Mouse (Mus musculus) midbrain, postnatal 0 days (tissue): Measurements from ENCODE around the gene Cldn6. TPM values are rescaled to one million over a fixed set of nuclear protein-coding genes. Genes with fewer than 3 reads are reported as not detected.

Experiments
- ATAC-seq: fragments of 200-750 bp; cut with Nextera tagmentation; 2 replicates; pipeline ENCODE4 v1.8.0; 2017; ENCODE audit warnings: moderate number of reproducible peaks, mild to moderate bottlenecking, moderate TSS enrichment, moderate library complexity; ENCODE audit not compliant: low FRiP score
- DNase-seq: peaks from one replicate; pipeline ENCODE4 v3.0.0-alpha.2; 2015; ENCODE audit warnings: low spot score
- H3K27ac ChIP-seq: fragments of 300-500 bp; sonication (generic); 2 replicates; pipeline ENCODE4 v1.5.1; 2014; ENCODE audit warnings: low read depth, mild to moderate bottlenecking, low read length, mixed read lengths
- H3K27me3 ChIP-seq: fragments of 300-500 bp; sonication (generic); 2 replicates; pipeline ENCODE4 v1.6.1; 2014; ENCODE audit warnings: low read length, control low read depth, mixed read lengths; ENCODE audit not compliant: insufficient read depth
- H3K36me3 ChIP-seq: fragments of 300-500 bp; sonication (generic); 2 replicates; pipeline ENCODE4 v1.6.1; 2014; ENCODE audit warnings: low read length, control low read depth, mixed read lengths; ENCODE audit not compliant: insufficient read depth
- H3K4me1 ChIP-seq: fragments of 300-500 bp; sonication (generic); 2 replicates; pipeline ENCODE4 v1.6.1; 2014; ENCODE audit warnings: mild to moderate bottlenecking, control low read depth, antibody characterized with exemption, low read length, mixed read lengths; ENCODE audit not compliant: insufficient read depth
- H3K4me2 ChIP-seq: fragments of 300-500 bp; sonication (generic); 2 replicates; pipeline ENCODE4 v1.6.1; 2014; ENCODE audit warnings: low read depth, mild to moderate bottlenecking, low read length, mixed read lengths; ENCODE audit not compliant: poor library complexity, severe bottlenecking
- H3K4me3 ChIP-seq: fragments of 300-500 bp; sonication (generic); 2 replicates; pipeline ENCODE4 v1.5.1; 2014; ENCODE audit warnings: low read depth, mild to moderate bottlenecking, low read length, moderate library complexity
- H3K9ac ChIP-seq: fragments of 300-500 bp; sonication (generic); replicated peaks from 2 replicates; pipeline ENCODE4 v1.6.1; 2014; ENCODE audit warnings: mild to moderate bottlenecking, low read length, moderate library complexity, mixed read lengths; ENCODE audit not compliant: poor library complexity, severe bottlenecking
- H3K9me3 ChIP-seq: fragments of 300-500 bp; sonication (generic); 2 replicates; pipeline ENCODE4 v1.6.1; 2016; ENCODE audit warnings: low read length, control low read depth
- CTCF ChIP-seq: IDR thresholded peaks from 2 replicates; pipeline ENCODE4 v1.5.1; 2016; ENCODE audit warnings: antibody characterized with exemption, mild to moderate bottlenecking
- WGBS: fragments of 180-500 bp; shearing (Covaris S2); extraction: QIAGEN DNeasy Blood & Tissue Kit; methylation state at CpG from one replicate; pipeline ENCODE4 v1.1.7; 2014; 5-methylcytosine and 5-hydroxymethylcytosine counted together
- polyA plus RNA-seq: library from polyadenylated mRNA; unstranded; fragments of >200 nt; fragmentation: Nextera tagmentation; extraction: Ambion mirVana; gene quantifications from 2 replicates; pipeline ENCODE4 v1.2.1, GENCODE M21; 2015
- total RNA-seq: library from RNA; depleted of rRNA; stranded (reverse); fragments of >200 nt; gene quantifications from 2 replicates; pipeline ENCODE4 v1.2.3, GENCODE M21; 2014

Gene Cldn6
- total and polyA plus RNA-seq, 2 experiments from 2014 or later: 0.56 to 0.60 TPM

DNA sequence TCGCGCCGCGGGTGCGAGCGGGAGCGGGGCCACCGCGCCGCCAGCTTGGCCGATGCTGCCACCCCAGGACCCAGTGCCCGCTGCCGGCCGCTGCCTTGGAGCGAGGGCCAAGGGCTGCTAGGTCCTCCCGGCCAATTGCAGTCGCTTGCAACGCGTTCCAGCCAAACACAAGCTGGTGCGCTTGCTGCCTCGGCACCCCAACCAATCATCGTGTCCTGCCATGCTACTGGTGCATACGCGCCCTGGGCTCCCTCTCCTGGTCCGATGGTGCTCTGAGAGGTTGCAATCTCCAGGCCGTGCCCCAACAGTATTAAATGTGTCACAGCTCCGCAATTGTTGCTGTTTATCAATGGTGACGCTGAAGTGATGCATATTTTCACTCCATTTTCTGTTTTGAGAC is 21.0 kb downstream of the Cldn6 start:
- Histone ChIP-seq H3K4me1 (no peaks in the 10 kb centered on the region), H3K36me3 (no peaks in the 10 kb centered on the region), H3K27me3 (peaks cover 8% of the 10 kb centered on the region), H3K9ac (peak overlapping the region; percentile 55), H3K27ac (0 out of 2 replicates have a peak overlapping the region, but pooled peaks have one; percentile 34), H3K4me2 (peak overlapping the region; percentile 94), H3K4me3 (peak overlapping the region; percentile 66), H3K9me3 (no peaks in the 10 kb centered on the region)
- TF ChIP-seq CTCF: peak; percentile 83
- DNase-seq: peak; percentile 95
- 0% methylated on average over 26 of the region's 28 CpGs for WGBS
- peak; percentile 95 for ATAC-seq

GRCm38 (mm10) chr17:23703301-23703700 is 24.3 kb downstream of the Cldn6 start:
- TF ChIP-seq CTCF: no peak
- Histone ChIP-seq H3K36me3 (no peaks in the 10 kb centered on the region), H3K4me2 (no peak overlapping the region), H3K4me1 (no peaks in the 10 kb centered on the region), H3K27me3 (peaks cover 4% of the 10 kb centered on the region), H3K27ac (no peak overlapping the region), H3K4me3 (no peak overlapping the region), H3K9me3 (no peaks in the 10 kb centered on the region), H3K9ac (no peak overlapping the region)
- ATAC-seq (no peak), DNase-seq (no peak)
- WGBS: 76% methylated on average over 9 of the region's 9 CpGs

GRCm38 (mm10) chr17:23704741-23705140 is 25.7 kb downstream of the Cldn6 start:
- Histone ChIP-seq H3K9ac (no peak overlapping the region), H3K27ac (no peak overlapping the region), H3K27me3 (no peaks in the 10 kb centered on the region), H3K4me2 (no peak overlapping the region), H3K4me1 (no peaks in the 10 kb centered on the region), H3K9me3 (no peaks in the 10 kb centered on the region), H3K4me3 (no peak overlapping the region), H3K36me3 (no peaks in the 10 kb centered on the region)
- WGBS: 54% methylated on average over 7 of the region's 7 CpGs
- DNase-seq (peak; percentile 17), ATAC-seq (no peak)
- TF ChIP-seq CTCF: no peak

- H3K9me3 ChIP-seq: no peaks in the 10 kb centered on the region
- H3K36me3 ChIP-seq: no peaks in the 10 kb centered on the region
- TF ChIP-seq CTCF: no peak
- H3K9ac ChIP-seq: no peak overlapping the region
- no peak for ATAC-seq
- 81% methylated on average over 7 of the region's 7 CpGs for WGBS
- DNase-seq: no peak
- H3K4me3 ChIP-seq: no peak overlapping the region
- no peaks in the 10 kb centered on the region for H3K4me1 ChIP-seq
- no peak overlapping the region for H3K27ac ChIP-seq
- no peaks in the 10 kb centered on the region for H3K27me3 ChIP-seq
- H3K4me2 ChIP-seq: no peak overlapping the region
Measured at GRCm38 (mm10) chr17:23705525-23706104, 26.6 kb downstream of the Cldn6 start.

- Histone ChIP-seq H3K9me3 (no peaks in the 10 kb centered on the region), H3K9ac (no peak overlapping the region), H3K27me3 (no peaks in the 10 kb centered on the region), H3K27ac (no peak overlapping the region), H3K4me2 (no peak overlapping the region), H3K36me3 (no peaks in the 10 kb centered on the region), H3K4me1 (no peaks in the 10 kb centered on the region), H3K4me3 (no peak overlapping the region)
- peak; percentile 93 for TF ChIP-seq CTCF
- ATAC-seq (peak; percentile 53; the same call in 1 of the 2 replicates), DNase-seq (peak; percentile 78)
- 0% methylated on average over 3 of the region's 3 CpGs for WGBS
Measured at GRCm38 (mm10) chr17:23706212-23706611, 27.2 kb downstream of the Cldn6 start.

DNA sequence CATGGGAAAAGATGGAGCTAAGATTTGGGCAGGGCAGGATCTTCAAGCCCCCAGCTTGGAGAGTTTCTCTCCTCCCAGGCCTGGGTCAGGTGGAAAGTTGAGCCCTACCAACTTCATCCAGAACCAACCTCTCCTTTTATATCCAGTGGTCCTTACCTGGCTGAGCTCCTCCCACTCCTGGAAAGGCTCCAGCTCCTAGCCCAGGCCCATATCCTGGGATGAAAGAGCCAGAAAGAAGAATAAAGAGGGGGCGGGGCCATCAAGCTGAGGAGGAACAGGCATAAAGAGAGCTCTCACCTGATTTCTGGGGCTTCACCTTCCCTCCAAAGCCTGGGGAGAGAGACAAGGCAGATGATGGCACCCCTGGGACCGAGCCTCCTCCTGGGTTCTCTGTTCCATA is 38.0 kb downstream of the Cldn6 start:
- Histone ChIP-seq H3K9ac (no peak overlapping the region), H3K4me3 (no peak overlapping the region), H3K27ac (no peak overlapping the region), H3K27me3 (no peaks in the 10 kb centered on the region), H3K4me2 (no peak overlapping the region), H3K9me3 (no peaks in the 10 kb centered on the region), H3K36me3 (no peaks in the 10 kb centered on the region), H3K4me1 (no peaks in the 10 kb centered on the region)
- 58% methylated on average over 2 of the region's 2 CpGs for WGBS
- TF ChIP-seq CTCF: no peak
- ATAC-seq (no peak), DNase-seq (no peak)
